Mouse (Mus musculus) heart, postnatal 10 days (tissue): ENCODE data around the gene She. TPM values are rescaled to one million over a fixed set of nuclear protein-coding genes. Genes with fewer than 3 reads are reported as not detected.

Experiments
- DNase-seq, 2 experiments: peaks; one replicate each; pipeline ENCODE4 v3.0.0; 2021
- intact Hi-C: fragments of 180-260 bp; cut with DNase I; formaldehyde crosslinking; loops from one replicate; pipeline ENCODE4 v1.15.1; 2025
- total RNA-seq, 2 experiments: library from RNA; stranded (reverse); gene quantifications; 2 replicates each; pipeline ENCODE4 v1.2.3; 2021

She gene
- total RNA-seq, 2 experiments from 2014 or later: 24.8 to 25.3 TPM

DNA sequence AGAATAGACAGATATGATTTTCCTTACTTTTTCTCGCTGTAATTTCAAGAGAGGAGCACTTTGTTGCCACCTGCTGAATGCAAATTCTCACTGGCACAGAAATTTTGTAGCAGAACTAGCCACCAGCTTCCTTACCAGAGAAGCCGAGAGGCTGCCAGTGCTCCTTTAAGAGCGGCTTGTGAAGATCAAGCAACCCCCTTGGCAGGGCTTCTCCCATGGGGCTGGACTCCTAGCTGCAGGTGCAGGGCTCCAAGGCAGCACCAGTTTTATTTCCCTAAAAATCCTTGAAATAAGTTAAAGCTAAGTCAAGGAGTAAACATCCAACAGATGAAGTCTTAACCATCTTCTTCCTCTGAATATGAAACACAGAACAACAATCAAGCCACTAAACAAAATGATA, 19.0 kb upstream of the She start:
- no peak for DNase-seq
- intact Hi-C loops: no loop called here

DNA sequence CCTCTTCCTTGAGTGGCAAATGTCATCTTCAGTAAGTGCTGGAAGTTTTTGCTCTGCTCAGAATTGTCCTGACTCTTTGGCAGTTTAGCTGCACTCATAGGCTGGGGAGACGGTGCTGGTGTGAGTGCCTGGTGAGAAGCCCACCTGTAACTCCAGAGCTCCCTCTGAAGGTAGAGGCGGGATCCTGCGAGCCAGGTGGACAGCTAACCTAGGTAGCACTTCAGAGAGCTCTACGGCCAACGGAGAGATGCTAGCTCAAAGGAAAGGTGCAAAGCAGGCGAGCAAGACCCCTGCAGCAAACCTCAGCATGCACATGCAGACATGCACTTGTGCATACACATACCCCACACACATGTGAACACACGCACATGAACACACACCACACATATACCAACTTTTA, 17.1 kb upstream of the She start:
- intact Hi-C loops: no loop called here
- DNase-seq: no peak

DNA sequence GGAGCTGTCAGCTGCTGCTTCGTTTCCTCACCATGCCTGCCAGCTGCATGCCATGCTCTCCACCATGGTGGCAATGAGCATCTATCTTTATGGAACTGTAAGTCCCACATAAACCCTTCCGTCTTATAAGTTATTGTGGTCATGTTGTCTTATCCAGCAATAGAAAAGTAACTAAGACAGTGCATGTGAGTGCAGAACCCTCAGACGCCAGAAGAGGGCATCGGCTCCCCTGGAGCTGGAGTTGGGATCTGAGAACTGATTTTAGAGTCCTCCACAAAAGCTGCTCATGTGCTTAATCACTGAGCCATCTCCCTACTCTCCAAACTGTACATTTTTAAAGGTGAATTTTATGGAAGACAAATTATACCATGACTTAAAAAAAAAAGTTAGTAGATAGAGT, 14.1 kb upstream of the She start:
- intact Hi-C loops: no loop called here
- DNase-seq: peak; percentile 42 to 67

DNA sequence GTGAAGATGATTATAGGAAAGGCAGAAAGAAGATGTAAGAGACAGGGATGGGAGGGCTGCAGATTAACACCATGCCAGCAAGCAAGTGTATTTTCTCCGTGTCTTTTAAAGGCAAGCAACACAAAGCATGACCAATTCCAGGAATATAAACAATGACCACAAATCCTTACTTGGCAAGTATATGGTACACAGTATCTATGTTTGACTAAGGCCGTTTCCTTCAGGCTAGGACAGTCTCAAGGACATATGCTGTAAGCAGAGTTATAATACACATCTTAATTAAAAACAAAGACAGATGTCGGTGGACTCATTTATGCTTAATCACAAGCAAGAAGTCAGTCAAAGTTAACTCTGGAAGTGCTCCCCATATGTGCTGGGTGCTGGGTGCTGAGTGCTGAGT, 12.6 kb upstream of the She start:
- intact Hi-C loops: no loop called here
- DNase-seq: no peak

DNA sequence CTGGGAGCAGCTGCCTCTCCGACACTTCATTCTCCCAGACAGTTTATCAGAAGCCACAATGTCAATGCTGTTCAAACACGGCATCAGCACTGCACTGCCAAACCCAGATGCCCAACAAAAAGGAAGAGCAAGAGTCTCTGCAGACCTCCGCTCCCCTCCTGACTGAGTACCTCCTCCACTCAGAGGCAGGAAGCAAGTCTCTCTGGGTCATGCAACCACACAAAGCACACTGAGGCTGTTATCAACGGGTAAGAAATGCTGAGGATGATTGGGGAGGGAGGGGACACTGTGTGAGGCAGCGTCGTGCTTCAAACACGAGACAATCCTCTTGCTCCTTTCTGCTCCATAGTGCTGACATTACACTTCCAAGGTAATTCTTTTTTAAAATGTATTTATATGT, 11.3 kb upstream of the She start:
- intact Hi-C loops: no loop called here
- no peak for DNase-seq

DNA sequence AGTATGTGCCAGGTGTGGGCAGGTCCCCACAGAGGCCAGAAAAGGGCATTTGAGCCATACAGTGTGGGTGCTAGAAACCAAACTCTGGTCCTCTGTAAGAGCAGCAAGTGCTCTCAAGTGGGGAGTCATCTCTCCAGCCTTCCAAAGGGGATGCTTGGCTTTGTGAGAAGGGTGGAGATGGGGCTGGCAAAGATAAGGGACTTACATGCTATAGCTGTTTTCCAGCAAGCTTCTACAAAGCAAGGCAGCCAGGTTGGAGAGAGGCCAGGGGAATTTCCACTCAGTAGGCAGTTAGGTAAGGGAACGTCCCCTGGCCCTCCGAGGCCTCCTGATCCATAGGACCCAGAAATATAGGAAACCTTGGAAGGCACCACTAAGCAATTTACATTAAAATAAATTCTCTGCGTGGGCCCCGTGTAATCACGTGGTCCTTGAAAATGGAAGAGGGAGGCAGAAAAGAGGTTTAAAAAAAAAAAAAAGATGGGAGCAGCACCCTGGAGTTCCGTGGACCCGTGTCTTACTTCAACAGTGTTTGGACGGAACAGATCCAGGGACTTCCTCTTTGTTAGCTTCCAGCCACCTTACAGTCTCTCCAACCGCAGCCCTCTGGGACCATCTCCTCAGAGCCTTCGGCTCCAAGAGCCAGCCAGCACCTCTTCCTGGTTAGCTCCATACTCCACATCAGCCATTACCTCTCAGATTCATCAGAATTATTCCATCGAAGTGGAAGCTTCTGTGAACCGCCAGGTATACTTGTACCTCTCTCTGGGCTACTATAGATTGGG, 10.7 kb upstream of the She start:
- no peak for DNase-seq
- intact Hi-C loops: no loop called here

DNA sequence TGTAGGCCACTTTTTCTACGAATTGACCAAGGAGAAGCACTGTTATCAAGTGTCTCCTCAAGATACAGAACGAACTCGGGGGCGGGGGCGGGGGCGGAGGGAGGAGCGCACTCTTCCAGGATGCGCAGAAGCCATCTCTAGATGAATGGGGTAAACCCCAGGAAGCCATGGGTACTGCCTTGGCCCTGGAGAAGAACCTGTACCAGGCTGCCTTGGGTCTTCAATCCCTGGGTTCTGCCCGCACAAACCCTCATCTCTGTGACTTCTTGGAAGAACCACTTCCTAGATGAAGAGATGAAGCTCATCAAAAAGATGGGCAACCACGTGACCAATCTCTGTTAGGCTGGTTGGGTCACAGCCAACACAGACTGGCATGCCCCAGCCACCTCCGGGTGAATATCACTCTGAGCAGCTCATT, 10.1 kb upstream of the She start:
- no peak for DNase-seq
- intact Hi-C loops: no loop called here

DNA sequence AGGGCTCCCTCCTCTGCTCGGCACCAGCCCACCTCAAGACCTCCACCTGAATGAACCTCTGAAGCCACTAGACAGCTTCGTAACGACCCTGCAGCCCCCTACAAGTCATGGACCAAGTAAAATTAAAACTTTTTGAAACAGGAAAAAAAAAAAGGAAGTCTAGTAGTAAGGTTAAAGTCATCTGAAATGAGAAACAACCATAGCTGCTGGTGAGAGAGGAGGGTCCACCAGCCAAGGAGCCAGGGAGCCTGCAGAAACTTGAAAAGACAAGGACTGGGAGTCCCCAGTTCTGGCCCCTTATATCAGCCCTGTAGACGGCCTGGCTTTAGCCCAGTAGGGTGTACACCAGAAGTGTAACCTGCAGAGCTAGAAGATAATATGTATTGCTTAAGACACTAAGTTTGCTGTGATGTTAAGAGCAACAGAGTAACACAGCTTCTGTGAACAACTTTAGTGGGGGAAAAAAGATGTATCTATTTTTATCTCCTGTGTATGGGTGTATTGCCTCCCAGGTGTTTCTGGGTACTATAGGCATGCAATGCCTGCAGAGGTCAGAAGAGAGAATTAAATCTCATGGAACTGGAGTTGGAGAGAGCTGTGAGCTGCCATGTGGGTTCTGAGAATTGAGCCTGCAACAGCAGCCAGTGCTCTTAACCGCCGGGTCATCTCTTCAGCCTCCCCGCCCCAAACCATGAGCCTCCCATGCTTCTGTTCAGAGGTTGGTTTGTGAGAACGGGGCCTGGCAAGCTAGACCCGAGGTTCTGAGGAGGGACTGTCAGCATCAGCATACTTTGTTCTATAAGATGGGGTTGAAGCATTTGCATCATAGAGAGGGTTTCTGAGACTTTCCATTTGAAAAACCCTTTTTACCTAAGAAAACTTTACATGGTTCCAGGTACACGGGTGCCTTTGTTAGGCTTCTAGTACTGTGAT, 9.4 kb upstream of the She start:
- intact Hi-C loops: no loop called here
- no peak for DNase-seq

DNA sequence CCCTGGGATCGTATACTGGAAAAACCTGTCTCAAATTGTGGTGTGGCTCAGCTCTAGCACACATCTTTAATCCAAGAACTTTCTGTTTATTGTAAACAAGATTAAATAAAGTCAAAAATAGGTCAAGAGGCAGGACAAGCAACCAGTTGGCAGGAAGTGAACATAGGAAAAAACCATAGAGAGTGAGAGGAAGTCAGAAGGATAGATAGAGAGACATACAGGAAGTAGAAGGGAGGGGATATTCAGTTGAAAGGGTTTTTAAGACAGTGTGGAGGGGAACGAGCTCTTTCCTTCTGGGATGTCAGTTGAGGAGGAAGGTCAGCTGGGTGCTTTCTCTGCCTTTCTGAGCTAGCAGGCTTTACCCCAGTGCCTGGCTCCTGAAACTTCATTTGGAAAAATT, 7.6 kb upstream of the She start:
- intact Hi-C loops: no loop called here
- no peak for DNase-seq

DNA sequence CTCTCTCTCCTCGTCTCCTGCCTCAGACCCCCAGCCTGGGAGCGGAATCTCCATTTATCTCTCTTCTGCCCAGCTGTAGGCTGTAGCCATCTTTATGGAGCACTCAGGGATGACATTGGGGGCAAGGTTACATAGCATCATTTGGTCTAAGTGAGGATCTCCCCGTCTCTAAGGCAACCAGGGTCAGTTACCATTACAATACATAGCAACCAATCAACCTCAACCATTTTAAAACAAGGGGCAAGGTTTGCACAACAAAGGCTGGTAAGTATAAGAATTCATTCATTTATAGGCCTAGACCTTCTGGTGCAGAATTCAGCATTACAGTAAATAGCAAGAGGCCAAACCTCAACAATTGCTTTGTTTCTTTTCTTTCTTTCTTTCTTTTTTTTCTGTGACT, 4.9 kb upstream of the She start:
- intact Hi-C loops: no loop called here
- DNase-seq: no peak

DNA sequence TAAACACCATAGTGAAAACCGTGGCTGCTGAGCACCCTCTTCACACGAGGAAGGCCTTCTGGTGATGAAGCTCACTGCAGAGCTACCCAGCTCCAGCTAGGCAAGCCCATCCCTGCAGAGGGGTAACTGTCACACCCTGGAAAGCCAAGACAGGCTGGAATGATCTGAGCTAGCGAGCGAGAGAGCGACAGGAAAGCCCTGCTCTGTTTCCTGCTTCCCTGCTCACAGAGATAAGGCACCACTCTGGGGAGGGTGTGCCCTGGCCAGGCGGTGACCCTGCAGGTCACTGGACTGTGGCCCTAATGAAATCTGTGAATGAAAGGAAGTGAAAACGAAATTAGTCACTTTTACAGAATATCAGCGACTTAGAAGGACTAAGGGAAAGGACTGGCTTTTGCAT, 4.2 kb downstream of the She start:
- intact Hi-C loops: loop anchor here (1.0 kb wide), 1 partner anchor 8 kb away; no protein-coding TSS in a partner anchor
- peak in 1 of 2 experiments; percentile 44 for DNase-seq

DNA sequence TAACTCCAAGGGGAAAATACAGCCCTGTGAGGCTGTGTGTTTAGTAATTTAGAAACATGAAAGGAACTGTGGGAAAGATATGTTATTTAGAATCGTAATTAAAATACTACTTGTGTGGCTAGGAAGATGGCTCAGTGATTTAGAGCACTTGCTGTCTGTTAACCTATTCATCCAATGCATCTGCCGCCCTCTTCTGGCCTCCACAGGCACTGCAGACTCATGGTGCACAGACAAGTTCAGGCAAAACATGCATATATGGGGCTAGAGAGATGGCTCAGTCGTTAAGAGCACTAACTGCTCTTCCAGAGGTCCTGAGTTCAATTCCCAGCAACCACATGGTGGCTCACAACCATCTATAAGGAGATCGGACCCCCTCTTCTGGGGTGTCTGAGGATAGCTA, 11.1 kb downstream of the She start:
- intact Hi-C loops: no loop called here
- peak in 1 of 2 experiments; percentile 68 for DNase-seq

DNA sequence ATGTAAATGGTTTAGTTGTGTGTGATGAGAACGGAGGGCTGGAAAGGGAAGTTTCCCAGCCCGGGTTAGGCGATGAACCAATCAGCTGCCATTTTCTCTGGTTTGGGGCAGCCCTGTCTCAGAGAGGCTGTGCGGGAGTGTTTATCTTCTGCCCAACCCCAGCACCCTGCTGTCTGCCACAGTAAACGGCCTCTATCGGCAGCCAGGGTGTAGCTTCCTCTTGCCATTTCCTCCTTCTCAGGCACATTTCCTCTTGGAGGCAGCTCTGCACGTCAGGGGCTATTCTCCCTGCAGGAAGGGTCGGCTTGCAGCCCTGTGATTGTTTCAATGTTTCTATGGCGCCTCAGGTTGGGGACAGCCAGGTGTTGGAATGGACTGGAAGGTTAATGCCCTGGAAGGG, 12.0 kb downstream of the She start:
- peak; percentile 63 for DNase-seq
- intact Hi-C loops: loop anchor here (1.0 kb wide), 1 partner anchor 8 kb away; no protein-coding TSS in a partner anchor

DNA sequence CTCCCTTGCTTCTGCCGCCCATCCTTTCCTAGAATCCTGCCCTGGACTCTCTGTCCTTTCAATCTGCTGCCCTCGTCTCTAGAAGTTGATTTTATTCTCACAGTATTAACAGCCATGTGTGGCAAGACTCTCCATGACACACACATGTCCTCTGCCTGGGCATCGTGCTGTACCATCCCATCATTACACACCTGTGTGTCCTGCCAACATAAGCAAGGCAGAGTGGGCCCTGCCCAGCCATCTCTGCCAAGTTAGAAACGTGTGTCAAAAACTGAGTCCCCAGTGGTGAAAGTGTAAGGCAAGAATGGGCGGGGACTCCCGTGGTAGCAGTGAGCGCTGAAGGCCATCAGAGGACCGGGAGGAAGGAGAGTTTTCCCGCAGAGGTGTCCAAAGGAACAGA, 14.6 kb downstream of the She start:
- intact Hi-C loops: no loop called here
- DNase-seq: no peak

DNA sequence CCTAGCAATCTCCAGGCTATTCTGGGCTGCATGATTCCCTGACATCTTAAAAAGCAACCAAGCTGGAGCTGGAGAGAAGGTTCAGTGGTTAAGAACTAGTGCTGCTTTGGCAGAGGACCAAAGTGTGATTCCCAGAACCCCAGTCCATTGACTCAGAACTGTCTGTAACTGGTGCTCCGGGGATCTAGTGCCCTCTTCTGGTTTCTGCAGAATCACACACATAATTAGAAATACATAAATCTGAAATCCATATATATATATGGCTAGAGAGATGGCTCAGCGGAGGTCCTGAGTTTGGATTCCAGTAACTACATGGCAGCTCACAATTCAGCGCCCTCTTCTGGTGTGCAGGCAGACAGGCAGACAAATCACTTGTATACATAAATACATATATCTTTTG, 16.0 kb downstream of the She start:
- no peak for DNase-seq
- intact Hi-C loops: no loop called here

DNA sequence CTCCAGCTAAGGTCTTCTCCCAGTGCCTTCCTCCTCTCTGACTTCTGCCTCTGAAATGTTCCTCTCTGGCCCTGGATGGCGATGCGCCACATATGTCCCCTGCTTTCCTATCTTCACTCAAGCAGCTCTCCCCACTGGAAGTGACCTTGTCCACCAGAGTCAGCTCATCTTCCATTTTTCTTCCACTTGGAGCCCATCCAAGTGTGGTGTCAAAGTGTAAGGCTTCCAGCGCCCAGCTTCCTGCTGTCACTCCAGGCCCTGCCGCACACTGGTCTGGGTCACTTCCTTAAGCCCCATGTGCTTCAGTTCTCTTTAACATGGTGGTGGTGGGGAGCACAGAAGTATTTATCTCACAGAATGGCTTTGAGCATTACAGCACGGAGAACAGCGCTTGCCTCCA, 16.4 kb downstream of the She start:
- intact Hi-C loops: no loop called here
- DNase-seq: no peak

DNA sequence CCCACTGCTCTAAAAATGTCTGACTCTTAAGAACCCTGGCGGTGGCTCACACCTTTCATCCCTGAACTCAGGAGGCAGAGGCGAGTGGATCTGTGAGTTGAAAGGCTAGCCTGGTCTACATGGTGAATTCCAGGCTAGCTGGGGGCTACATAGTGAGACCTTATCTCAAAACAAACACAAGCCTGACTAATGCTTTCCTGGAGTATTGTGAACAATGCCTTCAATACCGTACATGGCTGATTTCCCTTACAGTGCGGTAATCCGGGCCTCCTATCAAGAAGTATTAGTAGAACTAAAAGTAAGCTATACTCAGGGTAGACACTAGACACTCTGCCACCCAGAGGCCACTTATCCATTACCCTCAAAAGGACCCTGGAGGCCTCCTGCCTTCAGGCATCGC, 16.9 kb downstream of the She start:
- intact Hi-C loops: no loop called here
- no peak for DNase-seq

DNA sequence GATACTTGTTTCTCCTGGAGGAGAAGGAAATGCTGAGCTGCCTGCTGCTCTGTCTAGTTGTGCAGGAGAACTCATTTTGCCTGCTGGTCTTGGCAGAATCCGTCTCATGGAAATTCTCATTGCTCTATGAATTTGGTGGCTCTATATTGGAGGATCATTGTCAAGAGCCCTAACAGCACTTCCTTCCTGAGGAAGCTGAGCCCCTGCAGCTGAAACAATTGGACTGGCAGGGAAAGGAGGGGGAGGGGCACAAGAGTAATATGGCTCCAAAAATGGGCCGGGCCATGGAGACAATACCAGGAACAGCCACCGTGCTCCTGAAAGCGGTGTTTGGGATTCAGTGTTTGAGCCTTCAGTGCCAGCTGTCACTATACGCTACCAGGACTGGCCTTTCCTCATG, 22.6 kb downstream of the She start:
- intact Hi-C loops: loop anchor here (1.0 kb wide), 1 partner anchor 21 kb away; no protein-coding TSS in a partner anchor
- peak; percentile 73 to 74 for DNase-seq

DNA sequence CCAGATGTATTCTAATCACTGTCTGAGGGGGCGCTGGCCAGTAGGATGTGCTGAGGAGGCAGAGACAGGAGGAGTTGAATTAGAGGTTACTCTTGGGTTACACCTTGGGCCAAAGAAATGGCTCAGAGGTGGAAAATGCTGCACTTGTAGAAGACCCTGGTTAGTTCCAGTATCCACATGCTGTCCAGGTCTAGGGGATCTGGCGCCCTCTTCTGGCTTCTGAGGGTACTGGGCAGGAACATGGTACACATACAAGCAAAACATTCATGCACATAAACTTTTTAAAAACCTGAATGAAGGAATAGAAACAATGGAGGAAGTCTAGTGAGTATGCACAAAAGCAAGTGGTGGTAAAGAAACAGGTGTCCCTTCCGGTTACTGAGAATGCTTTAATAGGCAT, 26.2 kb downstream of the She start:
- intact Hi-C loops: loop anchor here (1.0 to 2.0 kb wide), 2 partner anchors 72 to 127 kb away; no protein-coding TSS in a partner anchor
- no peak for DNase-seq

DNA sequence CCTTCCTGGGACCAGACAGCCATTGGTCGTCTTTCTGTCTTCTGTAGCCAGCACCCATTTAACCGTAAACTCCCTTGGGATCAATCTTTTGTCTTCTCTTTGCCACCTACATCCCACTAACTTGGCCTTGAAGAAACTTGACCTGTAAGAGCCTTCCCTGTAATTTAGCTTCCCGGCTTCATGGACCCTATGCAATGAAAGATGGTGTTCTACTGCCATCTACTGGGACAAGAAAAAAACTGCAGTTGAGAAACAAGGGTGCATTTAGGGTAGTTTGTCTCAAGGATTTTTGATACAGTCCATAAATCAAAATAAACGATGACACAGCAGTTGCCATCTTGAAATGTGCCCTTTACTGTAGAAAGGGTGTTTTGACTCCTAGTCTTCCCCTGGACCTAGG, 27.0 kb downstream of the She start:
- peak; percentile 54 to 64 for DNase-seq
- intact Hi-C loops: loop anchor here (1.0 kb wide), 1 partner anchor 42 kb away; no protein-coding TSS in a partner anchor

DNA sequence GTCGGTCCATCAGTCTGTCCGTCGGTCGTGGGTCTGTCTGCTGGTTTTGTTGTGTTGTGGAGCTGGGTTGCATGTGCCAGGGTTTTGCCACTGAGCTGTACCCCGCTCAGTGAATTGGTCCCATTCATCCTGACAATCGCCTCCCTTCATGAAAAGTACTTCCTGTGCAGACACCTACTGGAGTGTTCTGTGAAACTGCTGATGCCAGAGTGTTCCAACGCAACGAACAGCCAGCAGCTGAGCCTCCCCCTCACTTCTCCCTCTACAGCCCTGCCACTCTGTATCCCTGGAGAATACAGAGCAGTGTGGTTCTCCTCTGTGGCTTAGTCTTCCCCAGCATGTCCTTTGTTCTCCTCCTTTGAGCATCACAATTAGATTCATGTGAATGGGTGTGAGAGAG, 27.7 kb downstream of the She start:
- DNase-seq: no peak
- intact Hi-C loops: loop anchor here (1.0 kb wide), 1 partner anchor 43 kb away; no protein-coding TSS in a partner anchor
